Mouse (Mus musculus): Measurements from ENCODE around the gene Cdyl. TPM values are rescaled to one million over a fixed set of nuclear protein-coding genes. Genes with fewer than 3 reads are reported as not detected.

Cdyl gene
- polyA plus RNA-seq, 1 experiment from 2014 or later, result 15.0 TPM

DNA sequence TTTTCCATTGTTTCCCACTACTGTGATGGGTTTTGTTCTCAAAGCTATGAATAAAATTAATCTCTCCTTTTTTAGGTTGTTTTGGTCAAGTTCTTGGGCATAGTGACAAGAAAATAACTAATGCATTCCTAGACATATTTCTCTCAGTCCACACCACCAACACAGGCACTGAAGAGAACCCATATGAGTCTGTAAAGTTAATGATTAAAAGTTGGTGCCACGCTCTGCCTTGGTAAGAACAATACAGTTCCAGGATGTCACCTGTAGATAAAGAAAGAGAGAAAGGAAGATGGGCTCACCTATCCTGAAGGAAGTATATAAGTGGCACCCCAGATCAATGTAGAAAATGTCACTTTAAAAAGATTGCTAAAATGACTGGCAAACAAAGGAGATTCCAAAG lies 32.3 kb upstream of the Cdyl start:
- Histone ChIP-seq H3K4me1 (replicated peaks; ENCODE audit: control insufficient read depth, insufficient read depth, low read length) (no peaks in the 10 kb centered on the region), H3K27ac (ENCODE audit: low read depth, low read length) (no peak overlapping the region), H3K9ac (ENCODE audit: low read length) (no peak overlapping the region), H3K36me3 (ENCODE audit: control insufficient read depth, insufficient read depth, low read length) (no peaks in the 10 kb centered on the region), H3K27me3 (ENCODE audit: control insufficient read depth, insufficient read depth, low read length) (no peaks in the 10 kb centered on the region), H3K9me3 (ENCODE audit: control insufficient read depth, low read length) (no peaks in the 10 kb centered on the region), H3K4me2 (ENCODE audit: low read depth, low read length, severe bottlenecking) (no peak overlapping the region), H3K4me3 (ENCODE audit: low read depth, low read length) (no peak overlapping the region)
- ATAC-seq (replicated peaks; ENCODE audit: low FRiP score) (no peak), DNase-seq (ENCODE audit: low spot score) (no peak)
- 82% methylated on average over 1 of the region's 1 CpGs for WGBS

DNA sequence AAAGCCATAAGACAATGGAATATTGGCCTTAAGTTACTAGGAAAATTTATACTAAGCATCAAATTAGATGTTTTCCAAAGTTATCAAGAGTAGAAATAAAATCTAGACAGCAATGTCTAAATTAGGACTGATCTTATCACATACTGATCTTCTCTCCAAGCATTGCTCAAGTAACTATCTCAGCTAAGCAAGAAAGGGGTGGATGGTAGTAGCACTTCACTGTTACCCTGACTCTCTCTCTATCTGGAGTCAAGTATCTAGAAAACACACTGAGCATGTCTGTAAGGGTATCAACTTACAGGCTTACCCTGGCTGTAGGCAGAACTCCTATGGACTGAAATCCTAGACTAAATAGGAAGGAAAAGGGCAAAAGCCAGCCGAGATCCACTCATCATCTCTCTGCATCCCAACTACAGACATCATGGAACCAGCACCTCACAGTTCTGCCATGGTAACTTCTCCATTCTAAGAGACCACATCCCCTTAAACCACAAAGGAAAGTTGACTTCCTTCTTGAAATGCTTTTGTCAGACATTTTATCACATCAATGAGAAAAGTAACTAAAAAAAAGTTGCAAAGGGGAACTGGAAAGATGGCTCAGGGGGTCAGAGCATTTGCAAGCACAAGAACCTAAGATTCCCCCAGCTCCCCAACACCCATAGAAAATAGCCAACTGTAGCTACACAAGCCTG lies 12.4 kb upstream of the Cdyl start:
- Histone ChIP-seq H3K36me3 (ENCODE audit: control insufficient read depth, insufficient read depth, low read length) (no peaks in the 10 kb centered on the region), H3K4me3 (ENCODE audit: low read depth, low read length) (no peak overlapping the region), H3K9ac (ENCODE audit: low read length) (no peak overlapping the region), H3K27ac (ENCODE audit: low read depth, low read length) (no peak overlapping the region), H3K9me3 (ENCODE audit: control insufficient read depth, low read length) (no peaks in the 10 kb centered on the region), H3K4me2 (ENCODE audit: low read depth, low read length, severe bottlenecking) (no peak overlapping the region), H3K27me3 (ENCODE audit: control insufficient read depth, insufficient read depth, low read length) (no peaks in the 10 kb centered on the region), H3K4me1 (replicated peaks; ENCODE audit: control insufficient read depth, insufficient read depth, low read length) (no peaks in the 10 kb centered on the region)
- DNase-seq (ENCODE audit: low spot score) (no peak), ATAC-seq (replicated peaks; ENCODE audit: low FRiP score) (no peak)
- WGBS, result 76% methylated on average over 1 of the region's 1 CpGs

DNA sequence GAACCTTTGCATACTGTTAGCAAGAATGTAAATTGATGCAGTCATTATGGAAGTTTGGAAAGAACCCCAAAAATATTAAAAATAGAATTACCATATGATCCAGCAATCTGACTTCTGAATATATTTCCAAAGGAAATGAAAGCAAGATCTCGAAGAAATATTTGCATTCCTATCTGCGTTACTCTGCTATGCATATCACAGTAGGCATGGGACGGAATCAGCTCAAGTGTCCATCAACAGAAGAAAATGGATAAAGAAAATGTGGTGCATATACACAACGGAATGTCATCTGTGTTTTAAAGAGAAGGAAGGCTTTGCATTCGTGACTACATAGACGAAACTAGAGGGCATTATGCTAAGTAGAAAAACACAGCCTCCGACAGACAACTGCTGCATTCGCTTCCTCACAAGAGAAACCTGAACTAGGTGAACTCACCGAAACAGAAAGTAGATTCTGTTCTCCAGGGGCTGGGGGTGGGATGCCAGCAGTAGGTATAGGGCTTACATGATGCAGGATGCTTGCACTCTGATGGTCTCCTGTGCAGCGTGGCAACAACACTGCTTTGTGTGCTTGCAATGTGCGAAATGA lies 9.3 kb upstream of the Cdyl start:
- DNase-seq (ENCODE audit: low spot score) (no peak), ATAC-seq (replicated peaks; ENCODE audit: low FRiP score) (no peak)
- Histone ChIP-seq H3K4me2 (ENCODE audit: low read depth, low read length, severe bottlenecking) (no peak overlapping the region), H3K4me3 (ENCODE audit: low read depth, low read length) (no peak overlapping the region), H3K27ac (ENCODE audit: low read depth, low read length) (no peak overlapping the region), H3K4me1 (replicated peaks; ENCODE audit: control insufficient read depth, insufficient read depth, low read length) (no peaks in the 10 kb centered on the region), H3K36me3 (ENCODE audit: control insufficient read depth, insufficient read depth, low read length) (no peaks in the 10 kb centered on the region), H3K9me3 (ENCODE audit: control insufficient read depth, low read length) (no peaks in the 10 kb centered on the region), H3K27me3 (ENCODE audit: control insufficient read depth, insufficient read depth, low read length) (no peaks in the 10 kb centered on the region), H3K9ac (ENCODE audit: low read length) (no peak overlapping the region)
- WGBS, result 90% methylated on average over 11 of the region's 11 CpGs

DNA sequence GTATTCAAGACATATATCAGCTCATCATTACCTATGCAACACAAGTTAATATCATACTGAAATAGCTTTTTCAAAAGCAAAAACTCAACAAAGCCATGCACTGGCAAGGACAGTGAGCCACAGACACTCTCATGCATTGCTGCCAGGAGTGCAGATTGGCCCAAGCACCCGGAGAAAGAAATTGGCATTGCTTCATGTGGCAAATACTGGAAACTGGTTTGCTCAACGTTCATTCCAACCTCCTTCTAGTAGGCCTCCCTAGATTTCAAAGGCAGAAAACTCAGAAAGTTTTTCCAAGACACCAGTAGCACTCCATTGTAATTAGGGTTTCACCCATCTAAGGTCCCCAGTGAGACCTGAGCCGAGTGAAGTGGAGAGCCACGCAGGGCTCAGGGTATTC lies 6.8 kb upstream of the Cdyl start:
- H3K27me3 ChIP-seq (ENCODE audit: control insufficient read depth, insufficient read depth, low read length), result no peaks in the 10 kb centered on the region
- no peaks in the 10 kb centered on the region for H3K9me3 ChIP-seq (ENCODE audit: control insufficient read depth, low read length)
- H3K4me3 ChIP-seq (ENCODE audit: low read depth, low read length), result no peak overlapping the region
- no peaks in the 10 kb centered on the region for H3K4me1 ChIP-seq (replicated peaks; ENCODE audit: control insufficient read depth, insufficient read depth, low read length)
- no peaks in the 10 kb centered on the region for H3K36me3 ChIP-seq (ENCODE audit: control insufficient read depth, insufficient read depth, low read length)
- no peak overlapping the region for H3K27ac ChIP-seq (ENCODE audit: low read depth, low read length)
- WGBS, result 80% methylated on average over 4 of the region's 4 CpGs
- ATAC-seq (replicated peaks; ENCODE audit: low FRiP score), result no peak
- DNase-seq (ENCODE audit: low spot score), result no peak
- H3K9ac ChIP-seq (ENCODE audit: low read length), result no peak overlapping the region
- H3K4me2 ChIP-seq (ENCODE audit: low read depth, low read length, severe bottlenecking), result no peak overlapping the region

DNA sequence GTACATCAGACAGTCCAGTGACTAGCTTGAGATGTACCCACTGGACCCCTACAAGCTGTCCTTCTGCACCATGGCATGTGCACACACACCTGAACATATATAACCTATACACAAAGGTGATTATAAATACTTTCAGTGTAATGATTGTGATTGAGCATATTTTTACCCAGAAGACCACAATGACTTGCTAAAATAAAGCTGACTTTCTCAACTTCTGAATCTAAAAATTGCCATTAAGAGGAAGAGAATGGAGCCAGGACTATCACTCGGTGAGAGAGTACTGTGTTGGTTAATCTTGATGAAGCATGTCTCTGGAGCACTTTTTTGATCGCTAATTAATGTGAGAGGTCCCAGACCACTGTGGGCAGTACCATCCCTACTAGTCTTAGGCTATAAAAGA lies 2.8 kb upstream of the Cdyl start:
- no peak overlapping the region for H3K9ac ChIP-seq (ENCODE audit: low read length)
- 83% methylated on average over 2 of the region's 2 CpGs for WGBS
- H3K27ac ChIP-seq (ENCODE audit: low read depth, low read length), result no peak overlapping the region
- H3K9me3 ChIP-seq (ENCODE audit: control insufficient read depth, low read length), result no peaks in the 10 kb centered on the region
- no peak overlapping the region for H3K4me2 ChIP-seq (ENCODE audit: low read depth, low read length, severe bottlenecking)
- H3K4me1 ChIP-seq (replicated peaks; ENCODE audit: control insufficient read depth, insufficient read depth, low read length), result no peaks in the 10 kb centered on the region
- ATAC-seq (replicated peaks; ENCODE audit: low FRiP score), result no peak
- no peaks in the 10 kb centered on the region for H3K36me3 ChIP-seq (ENCODE audit: control insufficient read depth, insufficient read depth, low read length)
- no peak overlapping the region for H3K4me3 ChIP-seq (ENCODE audit: low read depth, low read length)
- DNase-seq (ENCODE audit: low spot score), result no peak
- no peaks in the 10 kb centered on the region for H3K27me3 ChIP-seq (ENCODE audit: control insufficient read depth, insufficient read depth, low read length)

DNA sequence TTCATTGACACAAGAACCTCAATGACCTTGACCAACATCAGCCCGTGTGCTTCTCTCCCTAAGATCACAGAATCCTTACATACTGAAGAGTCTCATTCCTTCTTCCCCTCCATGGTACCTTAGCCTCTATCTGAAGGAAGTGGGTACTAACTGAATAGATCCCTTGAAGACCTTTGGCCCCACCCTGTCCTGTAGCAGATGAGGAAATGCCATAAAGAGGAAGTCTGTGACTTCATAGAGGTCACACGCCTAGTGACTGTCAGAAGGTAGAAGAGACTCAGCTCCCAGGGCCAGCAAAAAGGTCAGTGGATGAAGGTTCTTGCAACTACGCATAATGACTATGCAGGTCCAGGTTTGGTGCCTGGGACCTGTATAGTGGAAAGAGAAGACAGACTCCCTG lies 5.8 kb downstream of the Cdyl start:
- H3K36me3 ChIP-seq (ENCODE audit: control insufficient read depth, insufficient read depth, low read length), result no peaks in the 10 kb centered on the region
- H3K4me2 ChIP-seq (ENCODE audit: low read depth, low read length, severe bottlenecking), result no peak overlapping the region
- ATAC-seq (replicated peaks; ENCODE audit: low FRiP score) (no peak), DNase-seq (ENCODE audit: low spot score) (no peak)
- H3K27me3 ChIP-seq (ENCODE audit: control insufficient read depth, insufficient read depth, low read length), result no peaks in the 10 kb centered on the region
- no peaks in the 10 kb centered on the region for H3K4me1 ChIP-seq (replicated peaks; ENCODE audit: control insufficient read depth, insufficient read depth, low read length)
- no peak overlapping the region for H3K27ac ChIP-seq (ENCODE audit: low read depth, low read length)
- no peaks in the 10 kb centered on the region for H3K9me3 ChIP-seq (ENCODE audit: control insufficient read depth, low read length)
- WGBS, result 85% methylated on average over 3 of the region's 3 CpGs
- no peak overlapping the region for H3K9ac ChIP-seq (ENCODE audit: low read length)
- no peak overlapping the region for H3K4me3 ChIP-seq (ENCODE audit: low read depth, low read length)

DNA sequence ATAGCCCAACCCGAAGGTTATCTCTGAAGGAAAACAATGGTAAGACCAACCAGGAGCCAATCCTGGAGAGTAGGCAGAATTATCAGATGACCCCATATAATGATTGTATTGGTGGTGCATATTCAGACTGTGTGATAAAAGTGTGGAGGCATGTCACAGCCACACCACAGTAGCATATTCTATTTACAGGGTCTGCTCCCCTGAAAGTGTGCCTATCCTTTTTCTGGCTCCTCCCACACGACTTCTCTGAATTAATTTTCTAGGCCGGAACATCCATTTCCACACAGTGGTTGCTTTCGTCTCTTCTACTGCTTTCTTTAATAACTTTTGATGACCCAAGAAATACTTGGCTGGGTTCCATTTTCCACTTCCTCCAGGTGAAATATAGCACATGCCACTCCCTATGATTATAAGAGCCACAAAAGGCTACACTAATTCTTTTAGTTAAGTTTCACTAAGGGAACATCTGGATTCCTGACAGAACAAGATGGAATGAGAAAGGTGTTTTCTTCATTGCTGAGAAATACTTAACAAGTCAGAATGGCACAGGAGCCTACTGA lies 10.4 kb downstream of the Cdyl start:
- DNase-seq (ENCODE audit: low spot score) (no peak), ATAC-seq (replicated peaks; ENCODE audit: low FRiP score) (no peak)
- no peak overlapping the region for H3K4me3 ChIP-seq (ENCODE audit: low read depth, low read length)
- H3K9me3 ChIP-seq (ENCODE audit: control insufficient read depth, low read length), result no peaks in the 10 kb centered on the region
- H3K4me2 ChIP-seq (ENCODE audit: low read depth, low read length, severe bottlenecking), result no peak overlapping the region
- no peak overlapping the region for H3K9ac ChIP-seq (ENCODE audit: low read length)
- no peaks in the 10 kb centered on the region for H3K36me3 ChIP-seq (ENCODE audit: control insufficient read depth, insufficient read depth, low read length)
- no peaks in the 10 kb centered on the region for H3K27me3 ChIP-seq (ENCODE audit: control insufficient read depth, insufficient read depth, low read length)
- no peaks in the 10 kb centered on the region for H3K4me1 ChIP-seq (replicated peaks; ENCODE audit: control insufficient read depth, insufficient read depth, low read length)
- H3K27ac ChIP-seq (ENCODE audit: low read depth, low read length), result no peak overlapping the region
- WGBS, result 93% methylated on average over 4 of the region's 4 CpGs

DNA sequence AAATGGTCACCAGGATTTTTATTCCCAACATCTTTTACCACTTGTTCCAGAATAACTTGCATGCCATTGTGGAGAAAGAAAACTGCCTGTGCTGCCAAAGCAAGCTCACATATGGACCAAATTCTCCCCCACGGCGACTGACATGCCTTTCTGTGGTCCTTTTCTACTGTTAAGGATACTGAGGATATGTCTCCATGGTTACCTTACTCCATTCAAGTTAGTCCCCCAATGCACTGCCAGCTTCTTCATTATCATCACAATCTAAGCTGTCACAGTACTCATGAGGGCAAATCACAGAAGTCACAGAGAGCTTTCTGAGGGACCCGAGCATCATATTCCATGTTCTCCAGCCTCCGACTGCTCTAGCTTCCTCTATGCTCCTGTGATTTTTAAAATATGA lies 11.2 kb downstream of the Cdyl start:
- Histone ChIP-seq H3K9ac (ENCODE audit: low read length) (no peak overlapping the region), H3K27ac (ENCODE audit: low read depth, low read length) (no peak overlapping the region), H3K4me2 (ENCODE audit: low read depth, low read length, severe bottlenecking) (no peak overlapping the region), H3K4me3 (ENCODE audit: low read depth, low read length) (no peak overlapping the region), H3K9me3 (ENCODE audit: control insufficient read depth, low read length) (no peaks in the 10 kb centered on the region), H3K36me3 (ENCODE audit: control insufficient read depth, insufficient read depth, low read length) (no peaks in the 10 kb centered on the region), H3K4me1 (replicated peaks; ENCODE audit: control insufficient read depth, insufficient read depth, low read length) (no peaks in the 10 kb centered on the region), H3K27me3 (ENCODE audit: control insufficient read depth, insufficient read depth, low read length) (no peaks in the 10 kb centered on the region)
- ATAC-seq (replicated peaks; ENCODE audit: low FRiP score), result no peak
- 77% methylated on average over 4 of the region's 4 CpGs for WGBS
- DNase-seq (ENCODE audit: low spot score), result no peak

DNA sequence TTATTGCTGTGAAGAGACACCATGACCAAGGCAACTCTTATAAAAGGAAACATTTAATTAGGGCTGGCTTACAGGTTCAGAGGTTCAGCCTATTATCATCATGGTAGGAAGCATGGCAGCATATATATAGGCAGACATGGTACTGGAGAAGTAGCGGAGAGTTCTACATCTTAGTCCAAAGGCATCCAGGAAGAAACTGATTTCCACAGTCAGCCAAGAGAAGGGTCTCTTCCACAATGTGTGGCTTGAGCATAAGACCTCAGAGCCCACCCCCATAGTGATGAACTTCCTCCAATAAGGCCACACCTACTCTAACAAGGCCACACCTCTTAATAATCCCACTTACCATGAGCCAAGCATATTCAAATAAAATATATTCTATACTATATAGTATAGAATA lies 17.3 kb downstream of the Cdyl start:
- ATAC-seq (replicated peaks; ENCODE audit: low FRiP score), result no peak

More for the DNA sequence above, 17.3 kb downstream of the Cdyl start:
- no peak for DNase-seq (ENCODE audit: low spot score)
- Histone ChIP-seq H3K36me3 (ENCODE audit: control insufficient read depth, insufficient read depth, low read length) (no peaks in the 10 kb centered on the region), H3K9ac (ENCODE audit: low read length) (no peak overlapping the region), H3K27me3 (ENCODE audit: control insufficient read depth, insufficient read depth, low read length) (no peaks in the 10 kb centered on the region), H3K4me2 (ENCODE audit: low read depth, low read length, severe bottlenecking) (no peak overlapping the region), H3K9me3 (ENCODE audit: control insufficient read depth, low read length) (no peaks in the 10 kb centered on the region), H3K4me3 (ENCODE audit: low read depth, low read length) (no peak overlapping the region), H3K27ac (ENCODE audit: low read depth, low read length) (no peak overlapping the region), H3K4me1 (replicated peaks; ENCODE audit: control insufficient read depth, insufficient read depth, low read length) (no peaks in the 10 kb centered on the region)
- WGBS, result 100% methylated on average over 1 of the region's 1 CpGs
